Mouse (Mus musculus): ENCODE measurements around the gene Zfp131. TPM values are rescaled to one million over a fixed set of nuclear protein-coding genes. Genes with fewer than 3 reads are reported as not detected.
A peak's percentile ranks its signal among the peaks of the same experiment; 100 is the strongest.

The Zfp131 gene
- total RNA-seq, 1 experiment, result 31.0 TPM

DNA sequence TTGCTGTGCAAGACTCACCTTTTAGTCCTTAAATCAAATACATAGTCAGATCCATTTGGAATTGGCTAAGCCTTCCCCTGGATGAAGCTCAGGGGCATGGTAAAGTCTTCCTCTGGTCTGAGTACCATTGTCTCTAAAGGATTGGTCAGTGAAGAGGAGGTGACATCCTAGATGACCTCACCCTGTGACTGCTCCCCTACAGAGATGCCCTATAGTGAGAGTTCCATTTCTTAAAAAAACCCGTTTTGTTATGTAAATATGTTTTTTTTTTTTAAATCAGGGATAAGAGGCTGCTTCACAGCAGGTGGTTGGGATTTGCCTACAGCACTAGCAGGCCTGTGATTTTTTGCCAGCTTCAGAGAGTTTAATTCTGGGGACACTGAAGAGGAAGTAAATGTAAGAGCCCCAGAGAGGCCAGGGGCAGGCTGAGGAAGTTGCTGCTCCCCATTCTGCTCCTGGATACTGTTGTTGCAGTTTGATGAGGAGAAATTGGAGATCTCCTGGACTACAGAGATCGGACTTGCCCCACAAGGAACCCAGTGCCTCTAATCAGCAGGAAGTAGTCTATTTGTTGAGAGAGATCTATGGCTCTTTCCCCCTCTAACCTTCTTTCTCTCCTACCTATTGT lies 27.0 kb upstream of the Zfp131 start:
- H3K27ac ChIP-seq (ENCODE audit: insufficient read depth, low read depth, low read length, poor library complexity, severe bottlenecking), result no peak overlapping the region
- H3K9me3 ChIP-seq (ENCODE audit: control insufficient read depth, insufficient read depth, low read depth, low read length), result no peaks in the 10 kb centered on the region
- no peak overlapping the region for H3K4me3 ChIP-seq (ENCODE audit: insufficient read depth in 1 of 2, low read depth in 1 of 2, low read length in 2 of 2, poor library complexity in 1 of 2, severe bottlenecking in 1 of 2)
- no peak for DNase-seq (ENCODE audit: low read depth, low spot score)
- no peaks in the 10 kb centered on the region for H3K36me3 ChIP-seq (ENCODE audit: control insufficient read depth, insufficient read depth, low read length, poor library complexity, severe bottlenecking)
- in situ Hi-C loops (cut with MboI; ENCODE audit: low sequenced_read_pairs in 2 of 2, unreplicated experiment in 2 of 2), result no loop called here
- no peaks in the 10 kb centered on the region for H3K4me1 ChIP-seq (ENCODE audit: control insufficient read depth in 2 of 2, insufficient read depth in 2 of 2, low read length in 2 of 2, poor library complexity in 1 of 2)
- H3K9ac ChIP-seq (ENCODE audit: insufficient read depth, low read depth, low read length, poor library complexity, severe bottlenecking), result no peak overlapping the region
- TF ChIP-seq ZC3H11A (IDR thresholded peaks at IDR 0.05; ENCODE audit: borderline replicate concordance, low read depth, low read length), result no peak
- no peak for TF ChIP-seq CHD2 (IDR thresholded peaks at IDR 0.05; ENCODE audit: low read depth, low read length)
- TF ChIP-seq ZNF384 (IDR thresholded peaks at IDR 0.05; ENCODE audit: low read depth, low read length), result peak; percentile 77
- TF ChIP-seq HCFC1 (IDR thresholded peaks at IDR 0.05; ENCODE audit: borderline replicate concordance, insufficient read depth, low read length), result no peak
- TF ChIP-seq MAFK (IDR thresholded peaks at IDR 0.05; ENCODE audit: insufficient read depth, low read depth, low read length), result no peak

- Histone ChIP-seq H3K4me1 (ENCODE audit: control insufficient read depth in 2 of 2, insufficient read depth in 2 of 2, low read length in 2 of 2, poor library complexity in 1 of 2) (no peaks in the 10 kb centered on the region), H3K9ac (ENCODE audit: insufficient read depth, low read depth, low read length, poor library complexity, severe bottlenecking) (no peak overlapping the region), H3K9me3 (ENCODE audit: control insufficient read depth, insufficient read depth, low read depth, low read length) (no peaks in the 10 kb centered on the region), H3K36me3 (ENCODE audit: control insufficient read depth, insufficient read depth, low read length, poor library complexity, severe bottlenecking) (no peaks in the 10 kb centered on the region), H3K27ac (ENCODE audit: insufficient read depth, low read depth, low read length, poor library complexity, severe bottlenecking) (no peak overlapping the region), H3K4me3 (ENCODE audit: insufficient read depth in 1 of 2, low read depth in 1 of 2, low read length in 2 of 2, poor library complexity in 1 of 2, severe bottlenecking in 1 of 2) (no peak overlapping the region)
- TF ChIP-seq MAFK (IDR thresholded peaks at IDR 0.05; ENCODE audit: insufficient read depth, low read depth, low read length) (no peak), HCFC1 (IDR thresholded peaks at IDR 0.05; ENCODE audit: borderline replicate concordance, insufficient read depth, low read length) (no peak), CHD2 (IDR thresholded peaks at IDR 0.05; ENCODE audit: low read depth, low read length) (no peak), ZC3H11A (IDR thresholded peaks at IDR 0.05; ENCODE audit: borderline replicate concordance, low read depth, low read length) (no peak), ZNF384 (IDR thresholded peaks at IDR 0.05; ENCODE audit: low read depth, low read length) (no peak)
- no peak for DNase-seq (ENCODE audit: low read depth, low spot score)
- in situ Hi-C loops (cut with MboI; ENCODE audit: low sequenced_read_pairs in 2 of 2, unreplicated experiment in 2 of 2), result no loop called here
Measured at GRCm38 (mm10) chr13:119816798-119817197, 26.1 kb upstream of the Zfp131 start.

GRCm38 (mm10) chr13:119810031-119810430 lies 19.3 kb upstream of the Zfp131 start:
- Histone ChIP-seq H3K4me3 (ENCODE audit: insufficient read depth in 1 of 2, low read depth in 1 of 2, low read length in 2 of 2, poor library complexity in 1 of 2, severe bottlenecking in 1 of 2) (no peak overlapping the region), H3K9ac (ENCODE audit: insufficient read depth, low read depth, low read length, poor library complexity, severe bottlenecking) (no peak overlapping the region), H3K27ac (ENCODE audit: insufficient read depth, low read depth, low read length, poor library complexity, severe bottlenecking) (no peak overlapping the region), H3K36me3 (ENCODE audit: control insufficient read depth, insufficient read depth, low read length, poor library complexity, severe bottlenecking) (no peaks in the 10 kb centered on the region), H3K9me3 (ENCODE audit: control insufficient read depth, insufficient read depth, low read depth, low read length) (no peaks in the 10 kb centered on the region), H3K4me1 (ENCODE audit: control insufficient read depth in 2 of 2, insufficient read depth in 2 of 2, low read length in 2 of 2, poor library complexity in 1 of 2) (no peaks in the 10 kb centered on the region)
- in situ Hi-C loops (cut with MboI; ENCODE audit: low sequenced_read_pairs in 2 of 2, unreplicated experiment in 2 of 2), result no loop called here
- DNase-seq (ENCODE audit: low read depth, low spot score), result no peak
- no peak for TF ChIP-seq ZNF384 (IDR thresholded peaks at IDR 0.05; ENCODE audit: low read depth, low read length)
- no peak for TF ChIP-seq ZC3H11A (IDR thresholded peaks at IDR 0.05; ENCODE audit: borderline replicate concordance, low read depth, low read length)
- TF ChIP-seq MAFK (IDR thresholded peaks at IDR 0.05; ENCODE audit: insufficient read depth, low read depth, low read length), result no peak
- TF ChIP-seq HCFC1 (IDR thresholded peaks at IDR 0.05; ENCODE audit: borderline replicate concordance, insufficient read depth, low read length), result no peak
- no peak for TF ChIP-seq CHD2 (IDR thresholded peaks at IDR 0.05; ENCODE audit: low read depth, low read length)

DNA sequence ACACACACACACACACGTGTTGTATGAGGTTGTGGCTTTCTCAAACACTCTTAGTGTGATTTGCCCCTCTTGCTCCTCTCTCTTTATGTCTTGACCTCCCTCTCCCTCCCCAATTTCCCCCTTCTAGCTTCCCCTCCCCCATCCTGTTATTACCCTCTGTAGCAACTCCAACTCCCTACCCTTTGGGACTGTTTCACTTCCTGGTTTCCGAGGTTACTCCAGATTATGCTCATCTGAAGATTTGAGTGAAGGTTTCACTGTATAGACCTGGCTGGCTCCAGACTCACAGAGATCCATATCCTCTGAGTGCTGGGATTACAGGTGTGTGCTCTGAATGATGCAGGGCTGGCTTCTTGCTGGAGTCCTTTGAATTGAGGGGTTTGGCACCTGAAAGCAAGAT lies 18.2 kb upstream of the Zfp131 start:
- no peak for DNase-seq (ENCODE audit: low read depth, low spot score)
- in situ Hi-C loops (cut with MboI; ENCODE audit: low sequenced_read_pairs in 2 of 2, unreplicated experiment in 2 of 2), result no loop called here

More for the DNA sequence above, 18.2 kb upstream of the Zfp131 start:
- Histone ChIP-seq H3K4me1 (ENCODE audit: control insufficient read depth in 2 of 2, insufficient read depth in 2 of 2, low read length in 2 of 2, poor library complexity in 1 of 2) (no peaks in the 10 kb centered on the region), H3K36me3 (ENCODE audit: control insufficient read depth, insufficient read depth, low read length, poor library complexity, severe bottlenecking) (no peaks in the 10 kb centered on the region), H3K4me3 (ENCODE audit: insufficient read depth in 1 of 2, low read depth in 1 of 2, low read length in 2 of 2, poor library complexity in 1 of 2, severe bottlenecking in 1 of 2) (no peak overlapping the region), H3K27ac (ENCODE audit: insufficient read depth, low read depth, low read length, poor library complexity, severe bottlenecking) (no peak overlapping the region), H3K9me3 (ENCODE audit: control insufficient read depth, insufficient read depth, low read depth, low read length) (no peaks in the 10 kb centered on the region), H3K9ac (ENCODE audit: insufficient read depth, low read depth, low read length, poor library complexity, severe bottlenecking) (no peak overlapping the region)
- no peak for TF ChIP-seq ZC3H11A (IDR thresholded peaks at IDR 0.05; ENCODE audit: borderline replicate concordance, low read depth, low read length)
- TF ChIP-seq MAFK (IDR thresholded peaks at IDR 0.05; ENCODE audit: insufficient read depth, low read depth, low read length), result no peak
- TF ChIP-seq CHD2 (IDR thresholded peaks at IDR 0.05; ENCODE audit: low read depth, low read length), result no peak
- TF ChIP-seq HCFC1 (IDR thresholded peaks at IDR 0.05; ENCODE audit: borderline replicate concordance, insufficient read depth, low read length), result no peak
